Mouse (Mus musculus) kidney, embryonic 16.5 days (tissue): ENCODE data around the gene Adgrb2. TPM values are rescaled to one million over a fixed set of nuclear protein-coding genes. Genes with fewer than 3 reads are reported as not detected.

Source experiments
- ATAC-seq: fragments of 200-750 bp; cut with Nextera tagmentation; 2 replicates; pipeline ENCODE4 v1.8.0; 2017; ENCODE audit warnings: moderate TSS enrichment; ENCODE audit not compliant: low FRiP score, low TSS enrichment
- H3K27ac ChIP-seq: fragments of 300-500 bp; sonication (generic); 2 replicates; pipeline ENCODE4 v1.5.1; 2014; ENCODE audit warnings: low read length
- H3K27me3 ChIP-seq: fragments of 300-500 bp; sonication (generic); 2 replicates; pipeline ENCODE4 v1.6.1; 2014; ENCODE audit warnings: low read length, control low read depth, mixed read lengths; ENCODE audit not compliant: insufficient read depth
- H3K36me3 ChIP-seq: fragments of 300-500 bp; sonication (generic); 2 replicates; pipeline ENCODE4 v1.6.1; 2014; ENCODE audit warnings: low read length, control low read depth, mixed read lengths; ENCODE audit not compliant: insufficient read depth
- H3K4me1 ChIP-seq: fragments of 300-500 bp; sonication (generic); 2 replicates; pipeline ENCODE4 v1.6.1; 2014; ENCODE audit warnings: low read length, control low read depth, mixed read lengths; ENCODE audit not compliant: insufficient read depth
- H3K4me2 ChIP-seq: fragments of 300-500 bp; sonication (generic); replicated peaks from 2 replicates; pipeline ENCODE4 v1.6.1; 2014; ENCODE audit warnings: low read depth, low read length
- H3K4me3 ChIP-seq: fragments of 300-500 bp; sonication (generic); 2 replicates; pipeline ENCODE4 v1.5.1; 2014; ENCODE audit warnings: mild to moderate bottlenecking, low read length
- H3K9ac ChIP-seq: fragments of 300-500 bp; sonication (generic); replicated peaks from 2 replicates; pipeline ENCODE4 v1.6.1; 2014; ENCODE audit warnings: low read length
- H3K9me3 ChIP-seq: fragments of 300-500 bp; sonication (generic); 2 replicates; pipeline ENCODE4 v1.6.1; 2016; ENCODE audit warnings: low read length, control low read depth
- WGBS: fragments of 180-500 bp; shearing (Covaris S2); extraction: QIAGEN DNeasy Blood & Tissue Kit; methylation state at CpG from one replicate; pipeline ENCODE4 v1.1.7; 2014; 5-methylcytosine and 5-hydroxymethylcytosine counted together
- polyA plus RNA-seq: library from polyadenylated mRNA; unstranded; fragments of >200 nt; fragmentation: Nextera tagmentation; extraction: Ambion mirVana; gene quantifications from 2 replicates; pipeline ENCODE4 v1.2.1, GENCODE M21; 2015

The Adgrb2 gene
- polyA plus RNA-seq, 1 experiment from 2014 or later = 1.7 TPM

- no peaks in the 10 kb centered on the region for H3K36me3 ChIP-seq
- peak overlapping the region; percentile 61 for H3K4me3 ChIP-seq
- H3K27ac ChIP-seq = no peak overlapping the region
- H3K9me3 ChIP-seq = no peaks in the 10 kb centered on the region
- under 1% methylated on average over 57 of the region's 58 CpGs for WGBS
- H3K27me3 ChIP-seq = peaks cover 56% of the 10 kb centered on the region
- no peak overlapping the region; the same call in 1 of the 2 replicates for H3K9ac ChIP-seq
- 0 out of 2 replicates have a peak, but pooled peaks have one; percentile 3 for ATAC-seq
- H3K4me1 ChIP-seq = peaks cover 53% of the 10 kb centered on the region
- peak overlapping the region; percentile 97 for H3K4me2 ChIP-seq
These were observed 1.2 kb downstream of the Adgrb2 start for GRCm38 (mm10) chr4:129985671-129986441.

GRCm38 (mm10) chr4:129987825-129988504 lies 3.3 kb downstream of the Adgrb2 start:
- peaks cover 49% of the 10 kb centered on the region for H3K27me3 ChIP-seq
- peaks cover 35% of the 10 kb centered on the region for H3K4me1 ChIP-seq
- H3K4me3 ChIP-seq = peak overlapping the region; percentile 57
- H3K27ac ChIP-seq = no peak overlapping the region
- H3K36me3 ChIP-seq = no peaks in the 10 kb centered on the region
- H3K9ac ChIP-seq = peak overlapping the region; percentile 65
- H3K9me3 ChIP-seq = no peaks in the 10 kb centered on the region
- peak overlapping the region; percentile 81 for H3K4me2 ChIP-seq
- WGBS = under 1% methylated on average over 49 of the region's 53 CpGs
- ATAC-seq = peak; percentile 20; the same call in 1 of the 2 replicates

- H3K4me2 ChIP-seq = no peak overlapping the region
- H3K27ac ChIP-seq = no peak overlapping the region
- H3K4me3 ChIP-seq = no peak overlapping the region
- H3K27me3 ChIP-seq = peaks cover 37% of the 10 kb centered on the region
- 84% methylated on average over 4 of the region's 4 CpGs for WGBS
- H3K9ac ChIP-seq = no peak overlapping the region
- peaks cover 26% of the 10 kb centered on the region for H3K4me1 ChIP-seq
- ATAC-seq = no peak
- no peaks in the 10 kb centered on the region for H3K36me3 ChIP-seq
- no peaks in the 10 kb centered on the region for H3K9me3 ChIP-seq
These were observed 5.3 kb downstream of the Adgrb2 start for GRCm38 (mm10) chr4:129989925-129990324.

DNA sequence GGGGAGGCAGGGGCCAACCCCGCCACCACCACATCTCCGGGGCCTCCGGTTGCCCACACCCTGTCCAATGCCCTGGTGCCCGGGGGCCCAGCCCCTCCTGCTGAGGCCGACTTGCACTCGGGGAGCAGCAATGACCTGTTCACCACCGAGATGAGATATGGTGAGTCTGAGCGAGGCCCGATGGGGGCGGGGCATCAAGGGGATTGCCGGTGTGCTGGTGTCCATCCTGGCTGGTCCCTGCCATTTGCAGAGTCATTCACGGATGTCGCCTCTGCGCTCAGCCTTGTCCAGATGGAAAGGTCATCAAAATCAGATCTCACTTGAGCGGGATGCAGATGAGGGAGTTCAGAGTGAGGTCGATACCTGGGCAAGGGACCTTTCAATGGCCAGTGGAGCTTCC lies 8.1 kb downstream of the Adgrb2 start:
- H3K36me3 ChIP-seq = no peaks in the 10 kb centered on the region
- peaks cover 6% of the 10 kb centered on the region; the same call in 1 of the 2 replicates for H3K4me1 ChIP-seq
- 67% methylated on average over 16 of the region's 16 CpGs for WGBS
- no peaks in the 10 kb centered on the region for H3K9me3 ChIP-seq
- no peak overlapping the region for H3K4me2 ChIP-seq
- H3K4me3 ChIP-seq = no peak overlapping the region
- H3K9ac ChIP-seq = no peak overlapping the region
- peaks cover 19% of the 10 kb centered on the region for H3K27me3 ChIP-seq
- H3K27ac ChIP-seq = no peak overlapping the region
- no peak for ATAC-seq

GRCm38 (mm10) chr4:129993213-129993612 lies 8.5 kb downstream of the Adgrb2 start:
- 83% methylated on average over 5 of the region's 5 CpGs for WGBS
- Histone ChIP-seq H3K4me3 (no peak overlapping the region), H3K27ac (no peak overlapping the region), H3K4me2 (no peak overlapping the region), H3K9ac (no peak overlapping the region), H3K9me3 (no peaks in the 10 kb centered on the region), H3K4me1 (peaks cover 1% of the 10 kb centered on the region; the same call in 1 of the 2 replicates), H3K27me3 (peaks cover 20% of the 10 kb centered on the region), H3K36me3 (no peaks in the 10 kb centered on the region)
- no peak for ATAC-seq

DNA sequence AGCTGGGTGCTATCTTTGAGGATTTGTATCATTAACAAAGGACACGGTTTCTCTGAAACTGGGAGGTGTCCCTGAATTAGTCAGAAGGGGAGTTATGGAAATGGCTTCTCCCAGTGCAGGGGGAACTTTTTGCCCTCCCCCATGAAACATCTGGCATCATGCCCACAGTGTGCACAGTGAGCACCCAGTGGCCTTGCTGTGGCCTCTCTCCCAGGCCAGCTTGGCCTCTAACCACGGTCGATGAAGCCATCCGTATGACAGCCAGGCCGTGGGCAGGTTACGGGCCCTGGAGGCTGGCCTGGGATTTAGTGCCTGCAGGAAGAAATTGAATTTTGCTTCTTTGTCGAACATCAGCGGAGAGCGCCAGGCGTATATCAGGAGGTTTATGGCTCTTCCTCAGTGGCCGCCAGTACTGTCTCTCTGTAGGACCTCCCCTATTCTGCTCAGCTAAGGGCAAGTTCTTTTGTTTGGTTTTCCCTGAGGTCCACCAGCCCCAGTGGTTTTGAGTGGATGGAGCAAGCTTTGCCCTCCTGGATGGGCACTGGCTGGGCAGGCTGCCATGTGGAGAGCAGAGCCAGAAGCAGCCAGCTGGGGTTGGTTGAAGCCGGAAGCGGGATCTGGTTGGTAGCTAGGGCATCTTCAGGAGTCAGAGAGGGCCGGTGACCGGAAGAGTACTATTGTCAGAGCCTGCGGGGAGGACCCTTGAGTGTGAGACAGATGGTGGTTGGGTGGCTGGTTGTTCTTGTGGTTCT lies 9.4 kb downstream of the Adgrb2 start:
- H3K9ac ChIP-seq = no peak overlapping the region
- H3K9me3 ChIP-seq = no peaks in the 10 kb centered on the region
- ATAC-seq = no peak
- H3K27ac ChIP-seq = no peak overlapping the region
- peaks cover 15% of the 10 kb centered on the region for H3K27me3 ChIP-seq
- H3K4me1 ChIP-seq = no peaks in the 10 kb centered on the region
- no peak overlapping the region for H3K4me2 ChIP-seq
- H3K36me3 ChIP-seq = no peaks in the 10 kb centered on the region
- no peak overlapping the region for H3K4me3 ChIP-seq
- WGBS = 69% methylated on average over 16 of the region's 16 CpGs

GRCm38 (mm10) chr4:129994728-129995127 lies 10.1 kb downstream of the Adgrb2 start:
- H3K4me1 ChIP-seq = no peaks in the 10 kb centered on the region
- no peak overlapping the region for H3K27ac ChIP-seq
- peaks cover 12% of the 10 kb centered on the region; the same call in 1 of the 2 replicates for H3K27me3 ChIP-seq
- 85% methylated on average over 5 of the region's 5 CpGs for WGBS
- H3K9me3 ChIP-seq = no peaks in the 10 kb centered on the region
- H3K36me3 ChIP-seq = no peaks in the 10 kb centered on the region
- no peak for ATAC-seq
- H3K4me2 ChIP-seq = no peak overlapping the region
- H3K9ac ChIP-seq = no peak overlapping the region
- no peak overlapping the region for H3K4me3 ChIP-seq

GRCm38 (mm10) chr4:129995255-129995654 lies 10.6 kb downstream of the Adgrb2 start:
- Histone ChIP-seq H3K4me1 (no peaks in the 10 kb centered on the region), H3K27me3 (peaks cover 12% of the 10 kb centered on the region; the same call in 1 of the 2 replicates), H3K9me3 (no peaks in the 10 kb centered on the region), H3K4me2 (no peak overlapping the region), H3K27ac (no peak overlapping the region), H3K4me3 (no peak overlapping the region), H3K9ac (no peak overlapping the region), H3K36me3 (no peaks in the 10 kb centered on the region)
- WGBS = 69% methylated on average over 8 of the region's 8 CpGs
- no peak for ATAC-seq

- Histone ChIP-seq H3K4me2 (no peak overlapping the region), H3K9ac (no peak overlapping the region), H3K9me3 (no peaks in the 10 kb centered on the region), H3K4me1 (no peaks in the 10 kb centered on the region), H3K36me3 (no peaks in the 10 kb centered on the region), H3K4me3 (no peak overlapping the region), H3K27me3 (peaks cover 12% of the 10 kb centered on the region; the same call in 1 of the 2 replicates), H3K27ac (no peak overlapping the region)
- 82% methylated on average over 4 of the region's 4 CpGs for WGBS
- ATAC-seq = no peak
These were observed 11.3 kb downstream of the Adgrb2 start for GRCm38 (mm10) chr4:129996015-129996414.
